Mouse (Mus musculus) megakaryocyte, embryonic 14.5 days (primary cell): Measurements from ENCODE around the gene Fbxw11.

Experiments
- FLI1 ChIP-seq: IDR thresholded peaks from 2 replicates; pipeline ENCODE4 v1.6.1; 2012; ENCODE audit warnings: low read length, inconsistent platforms, mixed read lengths
- GATA1 ChIP-seq: IDR thresholded peaks from 3 replicates; pipeline ENCODE4 v1.6.1; 2012; ENCODE audit warnings: mixed read lengths, low read length, inconsistent platforms, borderline replicate concordance

DNA sequence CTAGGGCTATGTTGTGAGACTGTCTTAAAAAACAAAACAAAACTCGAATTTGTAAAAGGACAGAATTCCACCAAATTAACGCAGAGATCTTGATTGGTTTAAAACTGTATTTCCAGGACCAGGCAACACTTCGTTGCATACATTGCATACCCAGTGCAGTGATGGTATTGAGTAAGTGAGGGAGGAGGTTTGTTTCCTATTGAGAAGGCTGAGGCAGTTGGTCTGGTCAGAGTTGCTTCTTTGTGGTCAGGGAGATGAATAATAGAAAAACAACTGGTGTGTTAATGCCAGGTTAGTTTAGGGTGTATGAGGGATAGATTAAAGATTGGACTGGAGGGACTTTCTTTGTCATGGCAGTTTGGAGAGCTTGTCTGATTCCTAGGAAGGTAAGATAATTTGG, 23.1 kb downstream of the Fbxw11 start:
- TF ChIP-seq GATA1 (no peak), FLI1 (no peak)
